Mouse (Mus musculus): ENCODE data around the gene Grik5.
A peak's percentile ranks its signal among the peaks of the same experiment; 100 is the strongest.
"Not testable (repeated sequence)": the region's sequence is repeated elsewhere in the genome, so short reads cannot be mapped to it uniquely, and the experiment has no call there.

Grik5 gene

GRCm38 (mm10) chr7:25079496-25080026 lies 7.4 kb upstream of the Grik5 start:
- DNase-seq, result peak; percentile 48

- no peak for DNase-seq
Observed at GRCm38 (mm10) chr7:25077414-25077755, 5.2 kb upstream of the Grik5 start.

GRCm38 (mm10) chr7:25076663-25077413 lies 4.7 kb upstream of the Grik5 start:
- peak; percentile 99 for DNase-seq

- DNase-seq, result no peak
Observed at GRCm38 (mm10) chr7:25076296-25076662, 4.1 kb upstream of the Grik5 start.

DNA sequence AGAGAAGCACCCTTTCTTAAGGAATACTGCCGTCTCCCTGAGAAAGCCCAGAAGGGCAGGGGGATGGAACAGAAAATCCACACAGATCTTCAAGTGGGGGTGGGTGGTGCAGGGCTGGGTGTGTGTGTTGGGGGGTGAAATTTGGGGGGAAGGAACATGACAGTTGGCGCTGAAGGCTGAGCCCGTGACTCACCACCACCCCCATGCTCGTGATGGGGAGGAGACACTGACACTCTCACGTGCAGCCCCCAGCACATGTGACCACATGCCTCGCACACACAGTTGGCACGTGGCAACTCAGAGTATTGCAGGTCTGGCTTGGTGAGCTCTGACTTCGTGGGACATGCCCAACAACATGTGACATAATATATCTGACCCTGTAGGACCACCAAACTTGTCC lies 1.8 kb upstream of the Grik5 start:
- DNase-seq, result no peak

DNA sequence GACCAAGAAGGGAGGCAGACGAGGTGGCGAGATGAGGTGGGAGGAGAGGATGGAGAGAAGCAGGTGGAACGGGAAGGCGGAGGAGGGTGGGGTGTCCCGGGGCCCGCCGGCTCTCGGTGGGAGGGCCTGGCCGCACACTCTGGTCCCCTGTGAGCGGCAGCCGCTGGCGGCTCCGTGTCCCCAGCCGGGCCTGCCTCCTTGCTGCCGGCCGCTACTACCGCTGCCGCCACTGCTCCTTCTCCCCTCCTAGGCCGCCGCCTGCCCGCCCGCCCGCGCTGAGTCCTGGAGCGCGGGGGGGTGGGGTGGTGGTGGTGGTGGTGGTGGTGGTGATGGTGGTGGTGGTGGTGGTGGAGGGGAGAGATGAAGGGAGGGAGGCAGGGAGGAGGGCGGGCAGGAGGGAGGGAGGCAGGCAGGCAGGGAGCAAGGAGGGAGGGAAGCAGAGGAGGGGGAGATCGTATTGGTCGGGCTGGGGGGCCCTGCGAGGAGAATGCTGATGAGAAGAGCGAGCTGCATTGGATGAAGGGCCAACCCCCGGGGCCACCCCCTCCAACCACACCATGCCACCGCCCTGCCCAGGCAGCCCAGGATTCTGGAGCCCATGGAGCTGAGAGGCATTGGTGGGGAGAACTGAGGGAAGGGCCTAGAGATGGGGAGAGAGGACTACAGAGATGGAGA lies 707 bp upstream of the Grik5 start:
- DNase-seq, result no peak

DNA sequence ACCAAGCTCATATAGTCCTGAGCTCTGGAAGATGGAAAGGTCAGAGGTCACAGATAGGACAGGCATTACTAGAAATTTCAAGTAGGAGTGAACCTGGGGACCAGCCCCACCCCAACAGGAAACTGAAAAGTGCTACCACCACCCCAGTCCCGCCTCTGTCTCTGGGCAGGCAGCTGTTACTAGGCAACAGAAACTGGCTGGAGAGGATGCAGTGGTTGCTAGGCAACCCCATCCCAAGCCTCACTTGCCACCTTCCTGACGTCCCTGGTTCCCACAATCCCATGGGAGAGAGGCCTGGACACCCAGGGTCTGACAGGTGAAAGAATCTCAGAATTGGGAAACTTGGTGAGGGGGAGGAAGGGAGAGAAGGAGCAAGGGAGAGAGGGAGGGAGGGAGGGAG lies 3.4 kb downstream of the Grik5 start:
- no peak for DNase-seq

DNA sequence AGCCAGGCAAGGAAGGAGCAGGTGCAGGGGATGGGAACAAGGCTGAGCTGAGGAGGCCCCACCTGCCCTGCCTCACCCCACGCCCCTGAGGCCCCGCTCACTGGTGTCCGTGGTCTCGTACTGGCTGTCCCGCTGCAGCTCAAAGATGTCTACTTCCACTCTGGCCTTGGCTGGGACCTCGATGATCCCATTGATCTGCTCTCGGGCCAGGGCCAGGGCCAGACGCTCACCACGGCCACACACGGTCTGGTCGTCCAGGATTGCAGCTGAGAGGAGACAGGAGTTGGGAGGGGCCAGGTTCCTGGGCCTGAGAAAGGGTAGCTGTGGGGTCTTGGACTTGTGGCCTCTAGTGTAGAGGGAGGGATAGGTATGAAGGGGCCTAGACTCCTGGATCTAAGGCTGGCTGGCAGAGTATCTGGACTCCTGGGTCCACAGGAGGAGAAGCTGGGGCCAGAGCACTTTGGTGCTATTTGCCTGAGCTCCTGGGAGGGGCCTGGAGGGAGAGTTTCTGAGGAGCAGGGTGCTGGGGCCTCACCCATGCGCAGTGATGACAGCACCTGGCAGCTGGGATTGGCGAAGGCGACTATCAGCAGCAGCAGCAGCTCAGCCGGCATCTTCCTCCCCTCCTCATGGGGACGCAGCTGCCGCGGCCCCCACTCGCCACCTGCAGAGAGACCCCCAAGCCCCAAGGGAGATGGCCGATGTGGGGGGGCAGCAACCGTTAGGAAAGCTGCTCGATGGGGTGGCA lies 4.1 kb downstream of the Grik5 start:
- no peak for DNase-seq

- DNase-seq, result no peak
Observed at GRCm38 (mm10) chr7:25067338-25067737, 4.8 kb downstream of the Grik5 start.

GRCm38 (mm10) chr7:25063900-25064299 lies 8.2 kb downstream of the Grik5 start:
- DNase-seq, result no peak

DNA sequence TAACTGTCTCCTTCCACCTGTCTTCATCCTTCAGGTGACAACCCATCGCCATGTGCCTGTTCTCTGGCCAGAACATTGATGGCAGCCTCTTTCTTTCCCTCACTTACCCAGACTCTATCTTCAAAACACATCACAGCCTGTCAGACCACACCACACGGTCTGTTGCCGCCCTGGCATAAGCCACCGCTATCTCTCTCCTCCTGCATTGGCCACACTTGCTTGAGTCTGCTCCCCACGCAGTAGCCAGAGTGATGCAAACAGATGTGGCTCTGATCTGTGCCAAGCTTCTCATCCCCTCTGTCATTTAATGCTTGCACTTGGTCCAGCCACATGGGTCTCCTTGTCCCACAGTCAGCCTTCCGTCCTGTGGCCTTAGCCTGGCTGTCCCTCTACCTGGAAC lies 8.8 kb downstream of the Grik5 start:
- DNase-seq, result no peak

- DNase-seq, result peak; percentile 39
Observed at GRCm38 (mm10) chr7:25058836-25059235, 13.3 kb downstream of the Grik5 start.

GRCm38 (mm10) chr7:25058394-25058793 lies 13.8 kb downstream of the Grik5 start:
- DNase-seq, result no peak

DNA sequence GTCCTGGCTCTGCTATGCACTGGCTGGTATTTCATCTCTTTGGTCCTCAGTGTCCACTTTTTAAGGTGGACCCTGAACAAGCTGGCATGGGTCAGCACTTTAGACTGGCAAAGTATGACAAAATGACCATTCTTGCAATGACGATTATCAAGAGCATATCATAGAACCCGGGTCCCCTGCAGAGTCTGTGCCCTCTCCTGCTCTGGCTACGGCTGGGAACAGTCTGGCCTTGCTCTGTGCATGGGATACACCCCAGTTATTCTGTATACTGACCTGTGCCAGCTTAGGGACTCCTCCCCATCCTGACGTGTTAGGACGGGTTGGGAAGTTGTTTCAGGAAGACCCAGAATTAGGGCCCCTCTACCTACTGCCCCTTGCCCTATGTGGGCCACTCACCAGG lies 14.3 kb downstream of the Grik5 start:
- DNase-seq, result no peak

DNA sequence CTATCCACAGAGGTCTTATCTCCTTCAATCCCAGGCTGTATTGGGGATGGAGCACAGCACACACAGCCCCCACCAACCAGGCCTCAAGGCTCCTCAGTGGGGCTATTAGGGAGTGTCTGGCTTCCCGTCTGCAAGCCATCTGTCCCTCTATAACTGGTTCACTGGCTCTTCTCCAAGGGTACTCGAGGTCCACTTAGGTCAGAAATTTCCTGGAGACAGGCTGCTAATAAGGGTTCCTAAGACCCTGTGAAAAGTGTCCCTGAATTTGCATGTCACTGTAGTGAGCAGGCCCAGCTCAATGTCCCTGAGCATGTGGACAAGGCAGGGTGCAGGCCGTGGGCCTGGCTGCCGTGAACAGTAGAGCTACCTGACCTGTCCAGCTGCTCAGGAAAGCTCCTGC lies 15.2 kb downstream of the Grik5 start:
- no peak for DNase-seq

- DNase-seq, result no peak
Observed at GRCm38 (mm10) chr7:25052587-25052986, 19.6 kb downstream of the Grik5 start.

GRCm38 (mm10) chr7:25049295-25049930 lies 22.7 kb downstream of the Grik5 start:
- no peak for DNase-seq

DNA sequence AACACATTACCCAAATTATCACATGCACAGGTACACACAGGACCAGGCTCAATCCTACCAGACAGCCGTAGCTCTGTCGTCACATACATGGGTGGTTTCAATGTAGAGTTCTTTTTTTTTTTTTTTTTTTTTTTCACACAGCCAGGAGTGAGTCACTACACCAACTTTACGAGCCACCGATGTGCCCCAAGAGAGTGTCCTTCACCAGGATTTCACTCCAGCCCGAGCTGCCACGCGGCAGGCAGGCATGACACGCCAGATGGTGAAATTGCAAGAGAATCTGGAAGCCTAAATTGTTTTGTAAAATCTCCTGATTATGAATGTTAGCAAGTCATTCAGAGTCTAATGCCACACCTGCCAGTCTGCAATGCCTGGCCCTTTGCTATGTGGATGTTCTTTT lies 24.8 kb downstream of the Grik5 start:
- DNase-seq, result no peak

DNA sequence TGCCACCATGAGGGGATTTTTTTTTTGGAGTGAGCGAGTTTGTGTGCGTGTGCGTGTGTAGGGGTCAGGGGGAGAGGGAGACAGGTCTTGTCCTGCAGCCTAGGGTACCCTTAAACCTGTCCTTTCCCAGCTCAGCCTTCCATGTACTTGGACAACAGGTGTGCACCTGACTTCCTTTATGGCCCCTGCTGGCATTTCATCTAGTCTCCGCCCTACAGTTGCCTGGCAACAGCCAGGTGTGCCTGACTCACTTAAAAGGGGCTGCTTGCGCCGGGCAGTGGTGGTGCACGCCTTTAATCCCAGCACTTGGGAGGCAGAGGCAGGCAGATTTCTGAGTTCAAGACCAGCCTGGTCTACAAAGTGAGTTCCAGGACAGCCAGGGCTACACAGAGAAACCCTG lies 27.5 kb downstream of the Grik5 start:
- DNase-seq, result not testable (repeated sequence)

DNA sequence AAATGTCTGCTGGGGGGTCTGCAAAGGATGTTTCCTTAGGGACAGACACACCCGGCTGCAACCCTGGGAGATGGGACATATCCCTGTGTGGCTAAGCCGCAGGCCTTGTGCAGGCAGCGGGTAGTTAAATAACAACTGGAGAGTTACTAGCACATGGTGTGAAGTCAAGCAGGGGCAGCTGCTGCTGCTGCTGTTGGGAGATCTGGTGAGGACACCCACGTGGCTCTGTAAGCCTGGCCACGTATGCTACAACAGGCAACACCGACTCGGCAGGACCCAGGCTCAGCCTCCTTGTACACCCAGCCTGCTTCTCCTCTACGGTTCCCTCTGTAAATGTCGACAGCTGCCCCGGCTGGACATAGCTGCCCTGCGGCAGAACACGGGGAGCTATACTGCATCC lies 30.2 kb downstream of the Grik5 start:
- peak; percentile 40 for DNase-seq

DNA sequence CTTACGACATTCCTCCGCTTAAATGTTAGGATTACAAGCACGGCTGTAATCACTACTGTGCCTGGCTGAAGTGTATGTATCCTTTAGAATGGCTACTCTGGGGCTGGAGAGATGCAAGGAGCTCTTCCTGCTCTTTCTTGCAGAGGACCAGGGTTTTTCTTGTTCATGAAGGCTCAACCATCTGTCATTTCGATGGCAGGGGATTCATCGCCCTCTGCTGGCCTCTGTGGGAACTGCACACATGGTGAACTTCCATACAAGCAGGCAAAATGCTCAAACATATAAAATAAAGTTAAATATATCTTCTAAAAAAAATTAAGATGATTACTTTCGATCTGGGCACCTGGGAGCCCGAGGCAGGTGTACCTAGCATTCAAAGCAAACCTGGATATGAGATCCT lies 36.2 kb downstream of the Grik5 start:
- peak; percentile 21 for DNase-seq

GRCm38 (mm10) chr7:25034796-25035195 lies 37.4 kb downstream of the Grik5 start:
- DNase-seq, result no peak

DNA sequence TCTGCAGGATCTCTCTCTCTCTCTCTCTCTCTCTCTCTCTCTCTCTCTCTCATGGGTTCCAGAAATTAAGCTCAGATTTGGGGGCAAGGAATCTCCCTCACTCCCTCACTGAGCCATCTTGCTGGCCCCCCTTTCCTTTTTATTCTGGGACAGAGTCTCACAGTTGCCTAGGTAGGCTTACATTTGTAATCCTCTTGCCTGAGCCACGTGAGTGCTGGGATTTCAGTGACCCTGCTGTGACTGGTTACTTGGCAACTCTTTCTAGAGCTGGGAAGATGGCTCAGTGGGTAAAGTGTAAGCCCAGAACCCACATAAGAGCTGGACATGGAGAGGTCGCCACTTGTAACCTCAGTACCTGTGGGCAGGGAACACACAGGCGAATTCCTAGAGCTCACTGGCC lies 40.6 kb downstream of the Grik5 start:
- peak; percentile 12 for DNase-seq
